Mouse (Mus musculus) myocyte (in vitro differentiated cells): ENCODE measurements around the gene Agap1. TPM values are rescaled to one million over a fixed set of nuclear protein-coding genes. Genes with fewer than 3 reads are reported as not detected.
A peak's percentile ranks its signal among the peaks of the same experiment; 100 is the strongest.

ENCODE experiments used
- H3K27me3 ChIP-seq: one replicate; pipeline ENCODE4 v1.6.1; 2011; ENCODE audit not compliant: control insufficient read depth, insufficient read depth, insufficient read length
- H3K36me3 ChIP-seq: one replicate; pipeline ENCODE4 v1.6.1; 2011; ENCODE audit not compliant: control insufficient read depth, insufficient read depth
- H3K4me2 ChIP-seq: one replicate; pipeline ENCODE4 v1.6.1; 2011; ENCODE audit warnings: low read depth, control low read depth
- H3K4me3 ChIP-seq: one replicate; pipeline ENCODE4 v1.5.1; 2011; ENCODE audit warnings: mild to moderate bottlenecking, control low read depth, moderate library complexity
- H3K79me2 ChIP-seq: one replicate; pipeline ENCODE4 v1.6.1; 2011; ENCODE audit not compliant: control insufficient read depth, insufficient read depth
- H3ac ChIP-seq: one replicate; pipeline ENCODE4 v1.6.1; 2011; ENCODE audit not compliant: control insufficient read depth, insufficient read length
- CEBPB ChIP-seq: IDR thresholded peaks from 2 replicates; pipeline ENCODE4 v1.6.1; 2011; ENCODE audit warnings: mild to moderate bottlenecking, moderate library complexity; ENCODE audit not compliant: poor library complexity, insufficient read depth, severe bottlenecking
- E2F4 ChIP-seq: IDR thresholded peaks from one replicate; pipeline ENCODE4 v1.6.1; 2011; ENCODE audit warnings: mild to moderate bottlenecking, control low read depth, moderate library complexity; ENCODE audit not compliant: insufficient read depth
- MAX ChIP-seq: IDR thresholded peaks from one replicate; pipeline ENCODE4 v1.6.1; 2011; ENCODE audit warnings: low read depth, mild to moderate bottlenecking, control low read depth
- MYOD1 ChIP-seq, 3 experiments: IDR thresholded peaks; one replicate each; pipeline ENCODE4 v1.6.1; 2011; ENCODE audit warnings: control low read depth in 2 of 3, low read depth in 2 of 3, mild to moderate bottlenecking in 2 of 3, moderate library complexity in 1 of 3; ENCODE audit not compliant: insufficient read length in 2 of 3, control insufficient read depth in 1 of 3
- MYOG ChIP-seq, 3 experiments: IDR thresholded peaks; one replicate each; pipeline ENCODE4 v1.6.1; 2011; ENCODE audit warnings: control low read depth in 2 of 3, low read depth in 2 of 3, mild to moderate bottlenecking in 2 of 3; ENCODE audit not compliant: insufficient read length in 2 of 3, control insufficient read depth in 1 of 3, insufficient read depth in 1 of 3
- POLR2A ChIP-seq: IDR thresholded peaks from one replicate; pipeline ENCODE4 v1.6.1; 2011; ENCODE audit warnings: low read depth, mild to moderate bottlenecking, control low read depth, moderate library complexity; ENCODE audit not compliant: insufficient read length
- POLR2AphosphoS2 ChIP-seq: IDR thresholded peaks from one replicate; pipeline ENCODE4 v1.6.1; 2011; ENCODE audit warnings: low read depth, control low read depth; ENCODE audit not compliant: insufficient read length
- SRF ChIP-seq: IDR thresholded peaks from one replicate; pipeline ENCODE4 v1.6.1; 2011; ENCODE audit warnings: low read depth; ENCODE audit not compliant: control insufficient read depth, insufficient read length
- TCF12 ChIP-seq: IDR thresholded peaks from one replicate; pipeline ENCODE4 v1.6.1; 2011; ENCODE audit warnings: mild to moderate bottlenecking, control low read depth; ENCODE audit not compliant: poor library complexity, insufficient read depth, severe bottlenecking
- TCF3 ChIP-seq: IDR thresholded peaks from one replicate; pipeline ENCODE4 v1.6.1; 2011; ENCODE audit warnings: low read depth, control low read depth; ENCODE audit not compliant: insufficient read length
- USF1 ChIP-seq: IDR thresholded peaks from one replicate; pipeline ENCODE4 v1.6.1; 2011; ENCODE audit warnings: low read depth, mild to moderate bottlenecking, control low read depth, moderate library complexity
- polyA plus RNA-seq: library from polyadenylated mRNA; unstranded; fragments of >200 nt; fragmentation: generic; extraction: Trizol; gene quantifications from one replicate; pipeline ENCODE4 v1.2.1, GENCODE M21; 2012; ENCODE audit warnings: missing spikeins

The Agap1 gene
- polyA plus RNA-seq, 1 experiment: 48.9 TPM

- Histone ChIP-seq H3K36me3 (no peaks in the 10 kb centered on the region), H3K79me2 (peaks cover 91% of the 10 kb centered on the region), H3K4me2 (peak overlapping the region; percentile 53), H3K27me3 (no peaks in the 10 kb centered on the region), H3K4me3 (no peak overlapping the region), H3ac (no peak overlapping the region)
- TF ChIP-seq TCF12: no peak
- peak in 1 of 3 experiments; percentile 16 for TF ChIP-seq MYOG (IDR thresholded peaks at IDR 0.05; ENCODE audit: control insufficient read depth in 1 of 3, insufficient read depth in 1 of 3, insufficient read length in 2 of 3, low read depth in 2 of 3)
- TF ChIP-seq MYOD1 (IDR thresholded peaks at IDR 0.05; ENCODE audit: control insufficient read depth in 1 of 3, insufficient read length in 2 of 3, low read depth in 2 of 3): no peak
- peak; percentile 14 for TF ChIP-seq POLR2A
- TF ChIP-seq E2F4: no peak
These were observed 112.2 kb downstream of the Agap1 start for GRCm38 (mm10) chr1:89566578-89567488.

GRCm38 (mm10) chr1:89568546-89569405, 114.2 kb downstream of the Agap1 start:
- Histone ChIP-seq H3K27me3 (no peaks in the 10 kb centered on the region), H3ac (no peak overlapping the region), H3K79me2 (peaks cover 91% of the 10 kb centered on the region), H3K4me2 (peak overlapping the region; percentile 20), H3K4me3 (no peak overlapping the region), H3K36me3 (no peaks in the 10 kb centered on the region)
- TF ChIP-seq TCF12 (no peak), POLR2A (no peak), SRF (no peak), MYOD1 (IDR thresholded peaks at IDR 0.05; ENCODE audit: control insufficient read depth in 1 of 3, insufficient read length in 2 of 3, low read depth in 2 of 3) (no peak), USF1 (no peak), TCF3 (no peak), POLR2AphosphoS2 (no peak), CEBPB (no peak), MYOG (IDR thresholded peaks at IDR 0.05; ENCODE audit: control insufficient read depth in 1 of 3, insufficient read depth in 1 of 3, insufficient read length in 2 of 3, low read depth in 2 of 3) (no peak)

- Histone ChIP-seq H3K4me3 (no peak overlapping the region), H3ac (no peak overlapping the region), H3K79me2 (peaks cover 90% of the 10 kb centered on the region), H3K36me3 (no peaks in the 10 kb centered on the region), H3K27me3 (no peaks in the 10 kb centered on the region), H3K4me2 (peak overlapping the region; percentile 73)
- TF ChIP-seq MYOD1 (IDR thresholded peaks at IDR 0.05; ENCODE audit: control insufficient read depth in 1 of 3, insufficient read length in 2 of 3, low read depth in 2 of 3) (peak in 2 of 3 experiments; percentile 77 to 84), MYOG (IDR thresholded peaks at IDR 0.05; ENCODE audit: control insufficient read depth in 1 of 3, insufficient read depth in 1 of 3, insufficient read length in 2 of 3, low read depth in 2 of 3) (peak; percentile 31 to 87 (median 38)), TCF12 (peak; percentile 20), USF1 (no peak), TCF3 (peak; percentile 19)
These were observed 116.1 kb downstream of the Agap1 start for GRCm38 (mm10) chr1:89570522-89571299.

GRCm38 (mm10) chr1:89573486-89573885, 118.9 kb downstream of the Agap1 start:
- Histone ChIP-seq H3K79me2 (peaks cover 84% of the 10 kb centered on the region), H3K4me3 (no peak overlapping the region), H3K4me2 (no peak overlapping the region), H3K36me3 (no peaks in the 10 kb centered on the region), H3K27me3 (no peaks in the 10 kb centered on the region), H3ac (no peak overlapping the region)
- TF ChIP-seq MYOD1 (IDR thresholded peaks at IDR 0.05; ENCODE audit: control insufficient read depth in 1 of 3, insufficient read length in 2 of 3, low read depth in 2 of 3): peak in 1 of 3 experiments; percentile 47
- no peak for TF ChIP-seq MAX
